Mouse (Mus musculus): ENCODE measurements around the gene Cers1. TPM values are rescaled to one million over a fixed set of nuclear protein-coding genes. Genes with fewer than 3 reads are reported as not detected.

Cers1 gene
- total RNA-seq (2023): not detected

GRCm38 (mm10) chr8:70315624-70316510 lies at the start of gene Cers1:
Gene Cers1 (plus strand): TSS chr8:70315775.

GRCm38 (mm10) chr8:70282603-70283135 lies 32.9 kb upstream of the Cers1 start, which contains the start of gene Homer3:
Gene Homer3 (plus strand): TSS chr8:70282827.

GRCm38 (mm10) chr8:70302358-70302890 lies 13.2 kb upstream of the Cers1 start, which contains the start of the genes Ddx49 and Cope:
Gene Ddx49 (minus strand): TSS chr8:70302489.
Gene Cope (plus strand): TSS chr8:70302518.

DNA sequence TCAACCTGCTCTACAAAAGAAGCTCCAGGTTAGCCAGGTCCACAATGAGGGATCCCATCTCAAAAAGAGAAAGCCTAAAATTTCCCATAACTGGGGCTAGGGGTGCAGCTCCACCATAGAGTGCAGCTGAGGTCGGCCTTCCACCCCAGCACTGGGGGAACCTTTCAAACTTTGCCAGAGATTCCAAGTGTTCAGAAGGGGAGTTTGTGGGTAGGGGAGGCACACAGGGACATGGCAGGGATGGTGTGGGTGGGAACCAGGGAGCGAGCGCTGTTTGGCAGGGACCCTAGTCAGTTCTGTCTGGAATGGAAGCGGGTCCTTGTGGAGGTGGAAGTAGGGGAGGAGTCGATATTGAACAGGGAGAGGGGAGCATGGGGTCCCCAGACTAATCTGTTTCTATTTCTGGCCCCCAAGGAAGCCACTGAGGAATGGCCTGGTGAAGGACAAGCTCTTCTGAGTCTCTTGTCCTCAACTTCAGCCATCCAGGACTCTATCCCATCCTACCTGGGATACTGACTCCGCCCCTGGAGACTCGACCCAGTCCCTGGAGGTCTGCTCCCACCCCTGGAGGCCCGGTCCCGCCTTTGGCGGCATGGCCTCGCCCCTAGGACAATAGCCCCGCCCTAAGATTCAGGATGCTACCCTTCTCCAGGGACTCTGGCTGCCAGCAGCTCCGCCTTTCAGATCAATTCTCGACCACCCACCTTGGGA lies 13.7 kb downstream of the Cers1 start, which contains the start of gene Gdf1:
Gdf1 (plus strand) TSS at position 694 of the 711 bp plus-strand sequence.

DNA sequence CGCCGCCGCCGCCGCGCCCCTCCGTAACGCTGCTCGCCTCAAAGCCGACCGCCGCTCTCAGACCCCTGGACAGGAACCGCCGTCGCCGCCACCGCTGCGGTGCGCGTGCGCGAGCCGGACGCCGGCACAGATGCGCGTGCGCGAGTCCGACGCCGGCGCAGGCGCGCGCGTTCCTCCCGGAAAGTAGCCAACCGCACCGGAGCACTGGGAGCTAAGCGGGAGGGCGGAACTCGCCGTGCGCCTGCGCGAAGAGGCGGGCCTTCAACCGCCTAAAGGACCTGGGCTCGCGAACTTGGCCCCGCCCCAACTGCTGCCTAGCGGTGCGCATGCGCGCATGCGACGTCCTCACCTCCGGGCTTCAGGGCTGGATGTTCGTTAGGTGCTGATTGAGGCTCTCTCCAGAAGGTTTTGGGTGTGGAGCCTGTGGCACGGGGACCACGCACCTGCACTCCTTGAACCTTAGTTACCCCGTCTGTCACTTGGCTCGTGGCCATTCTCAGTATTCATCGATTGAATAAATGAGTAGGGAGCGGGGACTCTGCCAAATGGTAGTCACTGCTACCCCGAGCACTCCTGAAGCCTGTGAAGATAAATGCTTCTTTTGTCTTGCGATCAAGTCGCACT lies 37.7 kb downstream of the Cers1 start, which contains the start of gene Upf1:
Upf1 (minus strand) TSS at position 85 of the 624 bp plus-strand sequence.

GRCm38 (mm10) chr8:70373397-70374317 lies 58.1 kb downstream of the Cers1 start, which contains the start of gene Comp:
Gene Comp (plus strand): TSS chr8:70373558.

Other genes with a start within 250 kb of the Cers1 start
- gene Tm6sf2, start 242.9 kb upstream of the Cers1 start, total RNA-seq (2023): 1 to 10 TPM; 1.1 to 1.3 TPM
- under 1 TPM in 1 of 2 experiments, not detected in 1; 0.15 TPM for gene Hapln4, start 232.3 kb upstream of the Cers1 start, total RNA-seq (2023)
- not detected for gene Ncan, start 194.9 kb upstream of the Cers1 start, total RNA-seq (2023)
- gene Nr2c2ap, start 184.4 kb upstream of the Cers1 start, total RNA-seq (2023): 10 to 100 TPM; 35.6 to 41.8 TPM
- 10 to 100 TPM; 27.9 to 28.0 TPM for gene Rfxank, start 176.6 kb upstream of the Cers1 start, total RNA-seq (2023)
- 10 to 100 TPM; 60.7 to 72.8 TPM for gene Borcs8, start 176.3 kb upstream of the Cers1 start, total RNA-seq (2023)
- gene Mef2b, start 176.1 kb upstream of the Cers1 start, total RNA-seq (2023): 1 to 10 TPM; 2.7 to 3.8 TPM
- 10 to 100 TPM; 51.2 to 54.0 TPM for gene Tmem161a, start 143.4 kb upstream of the Cers1 start, total RNA-seq (2023)
- 10 to 100 TPM; 13.6 to 20.1 TPM for gene Slc25a42, start 103.5 kb upstream of the Cers1 start, total RNA-seq (2023)
- 10 to 100 TPM; 85.2 to 91.8 TPM for gene Sugp2, start 81.5 kb upstream of the Cers1 start, total RNA-seq (2023)
- gene Armc6, start 81.3 kb upstream of the Cers1 start, total RNA-seq (2023): 10 to 100 TPM; 13.2 to 14.2 TPM
- 1 to 10 TPM; 3.7 to 5.4 TPM for gene Homer3, start 32.9 kb upstream of the Cers1 start, total RNA-seq (2023)
- gene Ddx49, start 13.3 kb upstream of the Cers1 start, total RNA-seq (2023): 100 to 1,000 TPM in 1 of 2 experiments, 10 to 100 TPM in 1; 94.8 to 103 TPM
- 100 to 1,000 TPM; 113 to 144 TPM for gene Cope, start 13.3 kb upstream of the Cers1 start, total RNA-seq (2023)
- gene Gdf1, start 14.0 kb downstream of the Cers1 start, total RNA-seq (2023): not detected
- gene Upf1, start 37.5 kb downstream of the Cers1 start, total RNA-seq (2023): 10 to 100 TPM; 81.4 to 87.5 TPM
- gene Comp, start 57.8 kb downstream of the Cers1 start, total RNA-seq (2023): 1 to 10 TPM; 1.0 to 1.7 TPM
- 10 to 100 TPM; 22.0 to 24.7 TPM for gene Crtc1, start 123.8 kb downstream of the Cers1 start, total RNA-seq (2023)
- 10 to 100 TPM in 1 of 2 experiments, 1 to 10 TPM in 1; 9.8 to 10.7 TPM for gene Klhl26, start 161.2 kb downstream of the Cers1 start, total RNA-seq (2023)
- not detected for gene Tmem59l, start 171.6 kb downstream of the Cers1 start, total RNA-seq (2023)
- not detected for gene Crlf1, start 177.4 kb downstream of the Cers1 start, total RNA-seq (2023)
- 10 to 100 TPM; 64.4 to 64.7 TPM for gene Rex1bd, start 191.0 kb downstream of the Cers1 start, total RNA-seq (2023)
- 1,000 to 10,000 TPM; 3,558 to 3,776 TPM for gene Uba52, start 195.0 kb downstream of the Cers1 start, total RNA-seq (2023)
- 100 to 1,000 TPM; 257 to 281 TPM for gene Fkbp8, start 211.9 kb downstream of the Cers1 start, total RNA-seq (2023)
- gene Kxd1, start 212.2 kb downstream of the Cers1 start, total RNA-seq (2023): 10 to 100 TPM; 57.3 to 61.1 TPM
- gene Ell, start 223.7 kb downstream of the Cers1 start, total RNA-seq (2023): 10 to 100 TPM; 27.8 to 29.0 TPM

All from T-cell, adult 66 days (primary cell).